Mouse (Mus musculus) embryonic fibroblast, embryonic 13.5 days (primary cell): ENCODE data around the gene Cask.

Source experiments
- CTCF ChIP-seq: IDR thresholded peaks from 2 replicates; pipeline ENCODE4 v1.5.1; 2011; ENCODE audit warnings: mild to moderate bottlenecking, control low read depth, low read length, moderate library complexity, borderline replicate concordance; ENCODE audit not compliant: insufficient read depth
- POLR2A ChIP-seq: IDR thresholded peaks from 2 replicates; pipeline ENCODE4 v1.6.1; 2011; ENCODE audit warnings: low read depth, mild to moderate bottlenecking, control low read depth, low read length, moderate library complexity

DNA sequence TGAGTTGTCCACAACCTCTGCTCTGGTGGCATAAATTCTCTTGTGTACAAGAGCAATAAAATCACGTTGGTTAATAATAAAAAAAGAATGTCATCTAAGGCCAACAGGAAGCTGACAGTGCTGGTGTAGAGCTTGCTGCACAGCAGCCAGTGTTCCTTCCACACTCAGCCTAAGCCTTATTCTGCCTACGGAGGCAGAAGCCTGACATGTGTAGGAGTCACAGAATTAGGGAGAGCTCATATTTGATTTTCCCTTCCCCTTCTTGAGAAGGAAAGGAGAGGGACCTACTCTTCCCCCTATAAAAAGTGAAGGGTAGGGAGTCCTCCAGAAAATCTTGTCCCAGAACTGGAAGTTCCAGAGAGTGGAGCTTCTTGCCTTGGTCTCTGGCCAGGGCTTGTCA is 276.9 kb downstream of the Cask start:
- TF ChIP-seq POLR2A (no peak), CTCF (no peak)
